Mouse (Mus musculus) layer of hippocampus, postnatal 25 days (tissue): ENCODE measurements around the gene Hk1. TPM values are rescaled to one million over a fixed set of nuclear protein-coding genes. Genes with fewer than 3 reads are reported as not detected.

ENCODE experiments used
- DNase-seq, 2 experiments: peaks; one replicate each; pipeline ENCODE4 v3.0.0; 2022; ENCODE audit warnings: mixed read lengths in 2 of 2, low spot score in 1 of 2; ENCODE audit errors: extremely low spot score in 1 of 2
- total RNA-seq, 2 experiments: library from RNA; stranded (reverse); gene quantifications; 2 replicates each; pipeline ENCODE4 v1.2.3; 2021

The Hk1 gene
- total RNA-seq, 2 experiments from 2014 or later = 297 to 303 TPM

- DNase-seq = no peak
Measured at GRCm38 (mm10) chr10:62279671-62280070, 100.0 kb downstream of the Hk1 start.

GRCm38 (mm10) chr10:62279066-62279465, 100.6 kb downstream of the Hk1 start:
- DNase-seq = no peak

- no peak for DNase-seq
Measured at GRCm38 (mm10) chr10:62277499-62278293, 102.0 kb downstream of the Hk1 start.

- peak; percentile 79 to 96 for DNase-seq
Measured at GRCm38 (mm10) chr10:62275235-62275634, 104.5 kb downstream of the Hk1 start.

GRCm38 (mm10) chr10:62269278-62269677, 110.4 kb downstream of the Hk1 start:
- DNase-seq = no peak

- no peak for DNase-seq
Measured at GRCm38 (mm10) chr10:62264299-62264698, 115.4 kb downstream of the Hk1 start.

- DNase-seq = peak; percentile 36 to 66
Measured at GRCm38 (mm10) chr10:62261115-62261886, 118.4 kb downstream of the Hk1 start.

GRCm38 (mm10) chr10:62258298-62258697, 121.4 kb downstream of the Hk1 start:
- no peak for DNase-seq

- no peak for DNase-seq
Measured at GRCm38 (mm10) chr10:62252496-62253235, 127.0 kb downstream of the Hk1 start.

- no peak for DNase-seq
Measured at GRCm38 (mm10) chr10:62252000-62252488, 127.7 kb downstream of the Hk1 start, which contains the start of gene Tacr2. Gene Tacr2 (plus strand): TSS chr10:62252438.

GRCm38 (mm10) chr10:62247815-62248214, 131.9 kb downstream of the Hk1 start:
- DNase-seq = no peak

GRCm38 (mm10) chr10:62247156-62247555, 132.6 kb downstream of the Hk1 start:
- DNase-seq = no peak

GRCm38 (mm10) chr10:62244067-62244466, 135.6 kb downstream of the Hk1 start:
- DNase-seq = no peak

GRCm38 (mm10) chr10:62242896-62243295, 136.8 kb downstream of the Hk1 start:
- peak; percentile 26 to 63 for DNase-seq

GRCm38 (mm10) chr10:62242358-62242757, 137.3 kb downstream of the Hk1 start:
- no peak for DNase-seq

- no peak for DNase-seq
Measured at GRCm38 (mm10) chr10:62239270-62239669, 140.4 kb downstream of the Hk1 start.

GRCm38 (mm10) chr10:62238688-62239087, 141.0 kb downstream of the Hk1 start:
- no peak for DNase-seq

GRCm38 (mm10) chr10:62237205-62237604, 142.5 kb downstream of the Hk1 start:
- no peak for DNase-seq

GRCm38 (mm10) chr10:62236165-62236564, 143.5 kb downstream of the Hk1 start:
- DNase-seq = no peak

GRCm38 (mm10) chr10:62231811-62232210, 147.9 kb downstream of the Hk1 start:
- no peak for DNase-seq

- DNase-seq = no peak
Measured at GRCm38 (mm10) chr10:62231395-62231732, 148.3 kb downstream of the Hk1 start.
